Mouse (Mus musculus) E14TG2a.4 (cell line): ENCODE data around the gene Dgcr2.

ENCODE experiments used
- CTCF ChIP-seq: conservative IDR thresholded peaks from 2 replicates; pipeline ENCODE4 v1.5.1; 2014; ENCODE audit warnings: low read length
- NANOG ChIP-seq: IDR thresholded peaks from 2 replicates; pipeline ENCODE4 v1.6.1; 2014; ENCODE audit warnings: borderline replicate concordance, low read length, mixed read lengths

DNA sequence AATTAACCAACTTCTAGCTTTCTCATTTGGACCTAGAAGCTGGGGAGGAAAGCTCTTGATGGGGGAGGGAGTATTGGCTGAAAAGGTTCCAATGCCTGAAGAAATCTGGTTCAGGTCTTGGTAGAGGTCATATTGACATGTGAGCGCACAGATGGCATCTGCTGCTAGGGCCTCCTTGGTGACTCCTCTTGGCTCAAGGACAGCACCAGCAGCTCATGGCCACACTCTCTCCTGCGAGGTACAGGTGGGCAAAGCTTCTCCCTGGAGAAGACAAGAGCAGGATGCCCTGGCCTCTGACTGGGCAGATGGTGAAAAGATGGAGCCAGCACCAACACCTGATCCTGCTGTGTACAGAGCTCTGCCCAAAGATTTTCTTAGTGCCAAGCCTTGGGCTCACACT is 71.9 kb downstream of the Dgcr2 start:
- TF ChIP-seq NANOG (no peak), CTCF (no peak)
